Comparison of ENCODE assay signal across 20 mouse cellular contexts in the genomic region with DNA sequence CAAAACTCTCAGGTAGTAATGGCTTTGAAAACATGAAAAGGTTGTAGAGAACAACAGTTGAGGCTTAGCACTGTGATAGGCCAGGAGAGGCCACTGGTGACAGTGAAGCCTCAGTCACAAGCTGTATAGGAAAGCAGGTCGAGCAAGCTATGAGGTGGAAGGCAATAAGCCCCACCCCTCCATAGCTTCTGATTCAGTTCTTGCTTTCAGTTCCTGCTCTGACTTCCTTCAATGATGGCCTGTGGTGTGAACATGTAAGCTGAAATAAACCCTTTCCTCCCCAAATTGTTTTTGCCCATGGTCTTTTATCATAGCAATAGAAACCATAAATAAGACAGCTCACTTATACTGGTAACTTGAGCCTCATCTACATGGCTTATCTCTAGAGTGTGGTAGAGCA.
DNase-seq lines count a peak whose midpoint lies in the region; ATAC-seq lines count a peak whose summit lies in the region.
"Had no signal": no experiment of that assay in that cellular context is flagged by ENCODE, and none has a peak within 500 bp of the region (broad histone marks: within the 10 kb centered on the region; RNA-seq: fewer than 3 reads in every experiment).

No protein-coding gene starts in this region.

- H3K4me3 ChIP-seq in hindbrain, embryonic 11.5 days (ENCODE audit: low read depth, low read length) = no peak overlapping the region
- H3K4me3 ChIP-seq: embryonic facial prominence, embryonic 10.5 days; forebrain, embryonic 13.5 days; heart, embryonic 15.5 days had no signal

- no peaks in the 10 kb centered on the region for H3K9me3 ChIP-seq in hindbrain, embryonic 11.5 days (ENCODE audit: control insufficient read depth, low read length)
- H3K9me3 ChIP-seq: forebrain, embryonic 13.5 days; heart, embryonic 15.5 days had no signal

- ATAC-seq in granulocyte monocyte progenitor cell, adult 5-6 weeks (replicated peaks; ENCODE audit: poor library complexity, severe bottlenecking) = peak; percentile 74
- ATAC-seq in neutrophil, adult 5-6 weeks (ENCODE audit: extremely low read depth, insufficient number of reproducible peaks, low FRiP score, poor library complexity, severe bottlenecking) = peak; percentile 71; the same call in 1 of the 2 replicates
- ATAC-seq in hindbrain, embryonic 11.5 days (ENCODE audit: low FRiP score) = no peak
- ATAC-seq: CD4-positive, CD25-positive, alpha-beta regulatory T cell, adult 4 months; forebrain, embryonic 13.5 days; forebrain, postnatal 0 days had no signal

- H3K4me1 ChIP-seq in hindbrain, embryonic 11.5 days (replicated peaks; ENCODE audit: control insufficient read depth, insufficient read depth, low read length) = no peaks in the 10 kb centered on the region
- H3K4me1 ChIP-seq: heart, embryonic 15.5 days had no signal

- no peak overlapping the region for H3K9ac ChIP-seq in hindbrain, embryonic 11.5 days (ENCODE audit: low read depth, low read length)
- H3K9ac ChIP-seq: forebrain, embryonic 13.5 days; forebrain, postnatal 0 days; heart, embryonic 15.5 days; hindbrain, embryonic 14.5 days had no signal

- H3K27ac ChIP-seq in hindbrain, embryonic 11.5 days (ENCODE audit: low read depth, low read length) = no peak overlapping the region
- H3K27ac ChIP-seq: embryonic facial prominence, embryonic 10.5 days; forebrain, embryonic 13.5 days; heart, embryonic 15.5 days had no signal

- no peak overlapping the region for H3K4me2 ChIP-seq in hindbrain, embryonic 11.5 days (replicated peaks; ENCODE audit: low read depth, low read length)
- H3K4me2 ChIP-seq: forebrain, embryonic 13.5 days; heart, embryonic 11.5 days; heart, embryonic 15.5 days; hindbrain, embryonic 14.5 days had no signal

- DNase-seq in lung, postnatal 36 days = peak; percentile 6
- DNase-seq in lung, adult 18-20 months = no peak
- DNase-seq in right cerebral cortex, postnatal 4 days = no peak
- no peak for DNase-seq in hindbrain, embryonic 11.5 days (ENCODE audit: low spot score)
- DNase-seq: adrenal gland, postnatal 10 days; B cell, adult 2 months; cerebellum, adult 11-12 months; cerebellum, adult 9-11 months; cerebellum, postnatal 36 days; forebrain, postnatal 0 days; gastrocnemius, postnatal 14 days; heart, postnatal 14 days had no signal

- H3K27me3 ChIP-seq in hindbrain, embryonic 11.5 days (ENCODE audit: control insufficient read depth, insufficient read depth, low read length) = no peaks in the 10 kb centered on the region
- H3K27me3 ChIP-seq: forebrain, embryonic 13.5 days; heart, embryonic 15.5 days had no signal

- 75% methylated on average over 1 of the region's 1 CpGs for WGBS in hindbrain, embryonic 11.5 days

- H3K36me3 ChIP-seq in hindbrain, embryonic 11.5 days (ENCODE audit: control insufficient read depth, insufficient read depth, low read length) = no peaks in the 10 kb centered on the region
- H3K36me3 ChIP-seq: embryonic facial prominence, embryonic 10.5 days; heart, embryonic 15.5 days had no signal
